Mouse (Mus musculus) hematopoietic stem cell, adult 5-6 weeks (primary cell): ENCODE data around the gene Tmem151a. TPM values are rescaled to one million over a fixed set of nuclear protein-coding genes. Genes with fewer than 3 reads are reported as not detected.
"Not testable (repeated sequence)": the region's sequence is repeated elsewhere in the genome, so short reads cannot be mapped to it uniquely, and the experiment has no call there.

Experiments used
- ATAC-seq, 2 experiments: fragments of 125-278 bp in 1 of 2; replicated peaks in 1 of 2; 2 replicates each; pipeline ENCODE4 v1.8.0; 2016 to 2017; ENCODE audit warnings: inconsistent platforms in 2 of 2, mild to moderate bottlenecking in 2 of 2, moderate number of reproducible peaks in 2 of 2, low read depth in 1 of 2, moderate TSS enrichment in 1 of 2; ENCODE audit not compliant: low FRiP score in 2 of 2, poor library complexity in 2 of 2, severe bottlenecking in 2 of 2, insufficient read depth in 1 of 2, low TSS enrichment in 1 of 2
- total RNA-seq: library from RNA; stranded (forward); fragments of 172-1452, 232-1000 nt; gene quantifications from 2 replicates; pipeline ENCODE4 v1.2.3, GENCODE M21; 2017

Tmem151a gene
- total RNA-seq, 1 experiment from 2014 or later: not detected

GRCm38 (mm10) chr19:5097521-5098362, 12.4 kb upstream of the Tmem151a start:
- no peak for ATAC-seq

DNA sequence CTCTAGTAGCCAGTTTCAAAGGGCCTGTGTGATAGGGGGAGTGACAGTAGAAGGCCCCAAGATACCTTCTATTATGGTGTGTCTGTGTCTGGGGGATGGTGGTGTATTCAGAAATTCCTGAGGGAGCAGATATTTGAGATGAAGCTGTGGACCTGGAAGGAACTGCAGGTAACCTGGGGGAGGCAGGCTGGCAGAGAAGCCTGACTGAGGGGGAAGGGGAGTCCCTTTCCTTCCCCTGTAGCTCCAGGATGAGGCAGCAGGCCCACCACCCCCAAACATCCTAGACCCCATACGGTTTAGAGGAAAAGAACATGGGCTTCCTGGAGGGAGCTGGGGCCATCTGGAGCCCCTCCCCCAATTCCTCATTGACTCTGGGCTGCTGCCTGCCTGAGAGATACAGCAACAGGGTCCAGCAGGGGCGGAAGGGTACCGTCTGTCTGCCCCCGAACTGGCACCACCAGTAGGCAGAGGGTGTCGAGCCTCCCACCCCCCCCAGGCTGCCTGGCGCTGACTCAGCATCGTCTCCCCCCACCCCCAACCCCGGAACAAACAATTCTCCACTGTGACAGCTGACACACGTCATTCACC, 10.7 kb upstream of the Tmem151a start:
- ATAC-seq: no peak

DNA sequence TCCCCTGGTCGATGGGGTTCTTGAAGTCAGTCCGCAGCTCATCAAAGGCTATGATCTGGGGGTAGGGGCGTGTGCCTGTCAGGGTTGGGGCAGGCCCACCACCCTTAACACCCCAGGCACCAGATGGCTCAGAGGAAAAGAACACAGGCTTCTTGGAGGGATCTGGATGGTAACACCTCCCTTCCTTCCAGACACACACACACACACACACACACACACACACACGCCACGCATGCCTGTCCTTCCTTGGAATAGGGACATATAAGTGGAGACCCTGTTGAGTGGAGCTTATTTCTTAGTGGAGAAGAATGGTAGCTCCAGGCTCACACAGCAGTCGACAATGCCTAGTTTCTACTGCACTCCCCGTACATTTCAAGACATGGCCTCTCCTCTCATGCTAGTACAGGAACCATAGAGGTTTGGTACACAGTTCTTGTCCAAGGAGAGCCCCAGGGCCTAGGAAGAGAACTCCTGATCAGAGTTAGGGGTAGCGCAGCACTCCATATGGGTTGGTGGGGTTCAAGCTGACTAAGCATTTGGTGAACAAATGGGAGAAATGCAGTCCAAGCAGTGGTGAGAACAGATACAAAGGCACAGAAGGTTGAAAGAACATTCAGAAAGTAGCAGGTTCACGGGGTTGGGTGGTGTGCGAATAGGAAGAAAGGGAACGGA, 9.6 kb upstream of the Tmem151a start:
- ATAC-seq: no peak

- ATAC-seq: peak; percentile 55 to 77
Measured at GRCm38 (mm10) chr19:5094243-5094632, 8.9 kb upstream of the Tmem151a start.

- no peak for ATAC-seq
Measured at GRCm38 (mm10) chr19:5093481-5094242, 8.3 kb upstream of the Tmem151a start.

- ATAC-seq: no peak
Measured at GRCm38 (mm10) chr19:5092083-5092482, 6.8 kb upstream of the Tmem151a start.

- no peak for ATAC-seq
Measured at GRCm38 (mm10) chr19:5089324-5089723, 4.0 kb upstream of the Tmem151a start.

DNA sequence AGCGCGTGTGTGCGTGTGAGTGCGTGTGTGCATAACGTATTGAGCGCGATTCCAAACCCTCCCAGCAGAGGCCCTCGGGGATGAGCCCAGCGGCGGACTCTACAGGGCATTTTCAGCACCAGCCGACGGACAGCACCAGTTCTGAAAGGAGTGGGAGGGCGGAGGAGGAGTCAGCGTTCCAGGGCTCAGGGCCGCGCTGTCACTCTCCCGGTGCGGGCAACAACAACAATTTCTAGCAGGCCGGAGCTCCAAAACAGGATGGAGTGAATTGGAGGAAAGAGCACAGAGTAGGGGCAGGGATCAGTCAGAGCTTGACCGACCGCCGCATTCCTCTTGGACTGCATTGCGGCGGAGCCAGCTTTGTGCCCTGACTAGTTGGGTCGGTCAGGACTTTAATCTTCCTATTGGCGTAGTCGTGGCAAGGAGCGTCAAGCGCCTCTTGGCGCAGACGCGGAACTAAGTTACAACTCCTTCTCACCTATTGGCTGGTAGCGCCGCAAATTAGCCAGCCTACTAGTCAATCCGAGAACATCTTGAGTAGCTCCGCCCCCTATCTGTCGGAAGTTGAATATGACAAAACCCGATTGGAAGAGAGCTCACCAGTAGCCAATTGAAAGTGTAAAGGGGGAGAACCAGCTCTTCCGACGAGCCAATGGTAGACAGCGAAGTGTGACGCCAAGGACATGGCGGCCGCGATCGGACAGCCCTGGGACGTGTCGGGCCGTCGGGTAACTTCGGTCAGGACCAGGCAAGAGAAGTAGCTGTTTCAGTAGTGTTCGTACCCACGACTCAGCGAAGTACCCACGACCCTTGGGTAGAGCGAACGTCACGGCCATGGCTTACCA, 2.8 kb upstream of the Tmem151a start, which contains the start of gene Yif1a:
Gene Yif1a, plus strand, starts transcription at position 655 of the 845 bp plus-strand sequence.
- peak; percentile 86 to 92 for ATAC-seq

DNA sequence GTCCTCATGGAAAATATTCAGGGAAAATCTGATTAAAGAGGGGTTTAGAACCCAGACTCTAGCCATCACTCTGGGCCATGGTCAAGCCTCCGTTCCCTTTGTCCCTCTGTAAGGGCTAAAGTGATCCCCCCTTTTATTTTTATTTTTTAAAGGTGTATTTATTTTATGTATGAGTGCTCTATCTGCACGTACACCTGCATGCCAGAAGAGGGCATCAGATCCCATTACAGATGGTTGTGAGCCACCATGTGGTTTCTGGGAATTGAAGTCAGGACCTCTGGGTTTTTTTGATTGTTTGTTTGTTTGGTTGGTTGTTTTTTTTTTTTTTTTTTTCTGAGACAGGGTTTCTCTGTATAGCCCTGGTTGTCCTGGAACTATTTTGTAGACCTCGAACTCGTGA, 1.2 kb upstream of the Tmem151a start:
- ATAC-seq: not testable (repeated sequence)

DNA sequence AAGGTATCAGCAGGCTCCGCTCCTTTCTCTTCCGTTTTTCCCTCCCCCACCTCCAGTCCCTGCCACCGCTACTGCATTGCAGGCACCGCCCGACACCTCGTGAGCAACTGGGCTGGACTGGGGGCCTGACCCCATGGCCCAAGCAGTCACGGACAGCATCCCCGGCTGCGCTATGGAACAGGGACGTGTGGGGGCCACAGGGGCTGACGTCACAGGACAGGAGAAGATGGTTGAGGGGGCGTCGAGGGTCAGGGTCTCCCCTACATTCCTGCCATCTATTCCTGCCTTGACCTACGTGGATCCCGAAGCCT, 542 bp downstream of the Tmem151a start:
- ATAC-seq: no peak

GRCm38 (mm10) chr19:5083961-5084833, 1.1 kb downstream of the Tmem151a start:
- ATAC-seq: no peak

GRCm38 (mm10) chr19:5082596-5082995, 2.7 kb downstream of the Tmem151a start:
- ATAC-seq: no peak

GRCm38 (mm10) chr19:5082005-5082404, 3.3 kb downstream of the Tmem151a start:
- no peak for ATAC-seq

GRCm38 (mm10) chr19:5079279-5079678, 6.1 kb downstream of the Tmem151a start:
- no peak for ATAC-seq

- no peak for ATAC-seq
Measured at GRCm38 (mm10) chr19:5073518-5073917, 11.8 kb downstream of the Tmem151a start.

- ATAC-seq: 0 out of 4 replicates have a peak, but pooled peaks of 1 of the 2 experiments have one; percentile 27
Measured at GRCm38 (mm10) chr19:5073028-5073427, 12.3 kb downstream of the Tmem151a start.
